Mouse (Mus musculus) skeletal muscle tissue, adult 2 months (tissue): ENCODE measurements at regions not wholly inside any gene's neighbourhood (a gene's known extent, or its start where the extent isn't known, plus 50 kb on each side); places are given as distances from the start of the nearest gene placed in this dataset.

Experiments
- DNase-seq: peaks from one replicate; pipeline ENCODE4 v3.0.0-alpha.2; 2012; ENCODE audit warnings: low read depth, low spot score

- DNase-seq, result no peak
These were observed 435.6 kb upstream of the Atp11b start for GRCm38 (mm10) chr3:35318348-35318747.

GRCm38 (mm10) chr3:35320844-35321393 is 433.0 kb upstream of the Atp11b start:
- no peak for DNase-seq

GRCm38 (mm10) chr3:35321991-35322390 is 431.9 kb upstream of the Atp11b start:
- DNase-seq, result no peak

GRCm38 (mm10) chr3:35322899-35323298 is 431.0 kb upstream of the Atp11b start:
- no peak for DNase-seq

- DNase-seq, result no peak
These were observed 430.3 kb upstream of the Atp11b start for GRCm38 (mm10) chr3:35323450-35324077.

- no peak for DNase-seq
These were observed 429.7 kb upstream of the Atp11b start for GRCm38 (mm10) chr3:35324186-35324585.

- no peak for DNase-seq
These were observed 421.2 kb upstream of the Atp11b start for GRCm38 (mm10) chr3:35332534-35333272.

GRCm38 (mm10) chr3:35334017-35334416 is 419.9 kb upstream of the Atp11b start:
- no peak for DNase-seq

GRCm38 (mm10) chr3:35334546-35334945 is 419.4 kb upstream of the Atp11b start:
- no peak for DNase-seq

- DNase-seq, result no peak
These were observed 418.1 kb upstream of the Atp11b start for GRCm38 (mm10) chr3:35335837-35336236.

GRCm38 (mm10) chr3:35340525-35340924 is 413.4 kb upstream of the Atp11b start:
- no peak for DNase-seq

GRCm38 (mm10) chr3:35340935-35341800 is 412.7 kb upstream of the Atp11b start:
- no peak for DNase-seq

- no peak for DNase-seq
These were observed 412.1 kb upstream of the Atp11b start for GRCm38 (mm10) chr3:35341840-35342239.

- DNase-seq, result no peak
These were observed 411.3 kb upstream of the Atp11b start for GRCm38 (mm10) chr3:35342584-35342983.

GRCm38 (mm10) chr3:35343936-35344335 is 410.0 kb upstream of the Atp11b start:
- no peak for DNase-seq

- no peak for DNase-seq
These were observed 404.8 kb upstream of the Atp11b start for GRCm38 (mm10) chr3:35349114-35349513.

GRCm38 (mm10) chr3:35353442-35353841 is 400.5 kb upstream of the Atp11b start:
- no peak for DNase-seq

- DNase-seq, result no peak
These were observed 400.0 kb upstream of the Atp11b start for GRCm38 (mm10) chr3:35353920-35354319.

- DNase-seq, result no peak
These were observed 399.6 kb upstream of the Atp11b start for GRCm38 (mm10) chr3:35354356-35354755.

GRCm38 (mm10) chr3:35357111-35357510 is 396.8 kb upstream of the Atp11b start:
- DNase-seq, result no peak

GRCm38 (mm10) chr3:35358541-35358940 is 395.4 kb upstream of the Atp11b start:
- no peak for DNase-seq

- no peak for DNase-seq
These were observed 394.6 kb upstream of the Atp11b start for GRCm38 (mm10) chr3:35359288-35359687.
